Mouse (Mus musculus) brain, embryonic 18.5 days (tissue): ENCODE measurements around the gene Qdpr.

Experiments
- DNase-seq: peaks from one replicate; pipeline ENCODE4 v3.0.0-alpha.2; 2012; ENCODE audit warnings: low read depth, low spot score

Gene Qdpr

GRCm38 (mm10) chr5:45449831-45450716 lies at the start of gene Qdpr:
Gene Qdpr, minus strand, starts transcription at chr5:45450236.
- peak; percentile 97 for DNase-seq

DNA sequence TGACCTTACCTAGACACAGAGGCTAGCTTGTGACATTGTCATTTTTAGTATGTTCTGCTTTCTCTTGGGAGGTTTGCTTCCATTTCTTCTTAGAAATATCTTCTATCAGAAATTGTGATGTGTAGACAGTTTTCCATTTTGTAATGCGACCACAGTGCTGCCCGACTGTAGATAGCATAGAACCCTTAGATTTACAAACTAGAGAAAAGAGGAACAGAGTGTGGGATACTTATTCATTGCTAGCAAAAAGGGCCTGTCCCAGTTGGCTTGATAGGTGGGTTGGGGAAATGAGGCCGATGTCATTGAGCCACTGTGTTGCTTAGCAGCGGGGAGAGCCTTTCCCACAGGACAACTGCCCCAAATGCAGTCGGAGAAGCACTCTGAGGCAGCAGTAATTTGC lies 47.5 kb upstream of the Qdpr start:
- no peak for DNase-seq

DNA sequence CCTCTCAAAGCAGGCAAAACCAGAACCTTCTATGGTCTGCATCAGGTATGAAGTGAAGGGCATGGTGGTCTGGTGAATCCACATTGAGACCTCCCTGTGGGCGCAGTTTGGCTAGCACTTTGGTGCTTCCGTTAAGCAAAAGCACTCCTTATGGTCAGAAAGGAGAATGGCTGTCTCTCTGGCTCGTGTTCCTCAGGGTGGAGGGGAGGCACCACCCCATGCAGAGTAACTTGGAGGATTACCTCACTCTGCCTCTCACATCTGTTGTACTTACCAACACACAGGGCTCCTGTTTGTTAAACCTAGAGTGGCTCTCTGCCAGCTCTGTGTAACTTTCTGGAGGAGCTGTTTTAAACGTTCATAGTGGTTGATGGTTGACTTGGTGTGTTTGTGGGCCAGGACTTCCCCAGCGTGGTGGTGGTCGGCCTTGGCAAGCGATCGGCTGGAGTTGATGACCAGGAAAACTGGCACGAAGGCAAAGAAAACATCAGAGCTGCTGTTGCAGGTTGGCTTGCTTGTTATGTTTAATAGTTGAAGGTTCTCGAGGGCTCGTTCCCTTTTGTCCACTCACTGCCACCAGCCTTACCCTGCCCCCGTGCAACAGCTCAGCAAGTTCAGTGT lies 47.0 kb upstream of the Qdpr start:
- no peak for DNase-seq

- no peak for DNase-seq
Observed at GRCm38 (mm10) chr5:45496479-45496878, 46.4 kb upstream of the Qdpr start.

DNA sequence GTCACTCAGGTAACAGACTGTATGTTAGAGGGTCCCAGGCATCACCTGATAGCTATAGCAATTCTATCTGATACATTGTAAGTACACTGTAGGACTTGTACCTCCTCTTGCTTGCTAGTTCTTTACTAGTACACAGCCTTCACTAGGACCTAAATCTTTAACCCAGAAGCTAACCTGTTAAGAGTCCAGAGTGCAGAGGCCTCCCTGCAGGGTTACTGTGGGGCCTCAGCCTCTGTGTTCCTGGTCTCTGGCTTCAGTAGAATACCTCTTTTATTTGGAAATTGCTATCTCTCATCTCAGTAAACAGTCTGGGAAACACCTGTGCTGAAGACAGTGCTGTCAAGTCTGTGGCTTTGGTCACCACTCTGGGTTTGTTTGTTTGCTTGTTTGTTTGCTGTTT lies 46.0 kb upstream of the Qdpr start:
- no peak for DNase-seq

GRCm38 (mm10) chr5:45495429-45495975 lies 45.5 kb upstream of the Qdpr start:
- DNase-seq, result no peak

- no peak for DNase-seq
Observed at GRCm38 (mm10) chr5:45494093-45494755, 44.2 kb upstream of the Qdpr start.

- DNase-seq, result peak; percentile 81
Observed at GRCm38 (mm10) chr5:45493191-45494092, 43.4 kb upstream of the Qdpr start, which contains the start of gene Lap3. Gene Lap3, plus strand, starts transcription at chr5:45493374.

DNA sequence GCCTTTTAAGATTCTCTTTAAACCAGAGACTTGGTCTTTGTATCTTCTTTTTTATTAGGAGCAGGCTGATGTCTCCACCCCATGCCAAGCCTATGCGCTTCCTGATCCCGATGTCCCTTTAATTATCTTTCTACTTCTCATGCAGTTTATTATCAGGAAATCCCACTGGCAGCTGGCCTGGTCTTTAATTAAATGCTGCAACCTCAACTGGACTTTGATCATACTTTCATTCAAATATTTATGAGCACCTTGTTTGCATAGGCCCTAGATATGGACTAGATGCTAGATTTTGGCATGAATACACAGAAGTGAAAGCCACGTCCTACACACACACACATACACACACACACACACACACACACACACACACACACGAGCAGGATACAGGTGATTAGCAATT lies 41.7 kb upstream of the Qdpr start:
- no peak for DNase-seq

DNA sequence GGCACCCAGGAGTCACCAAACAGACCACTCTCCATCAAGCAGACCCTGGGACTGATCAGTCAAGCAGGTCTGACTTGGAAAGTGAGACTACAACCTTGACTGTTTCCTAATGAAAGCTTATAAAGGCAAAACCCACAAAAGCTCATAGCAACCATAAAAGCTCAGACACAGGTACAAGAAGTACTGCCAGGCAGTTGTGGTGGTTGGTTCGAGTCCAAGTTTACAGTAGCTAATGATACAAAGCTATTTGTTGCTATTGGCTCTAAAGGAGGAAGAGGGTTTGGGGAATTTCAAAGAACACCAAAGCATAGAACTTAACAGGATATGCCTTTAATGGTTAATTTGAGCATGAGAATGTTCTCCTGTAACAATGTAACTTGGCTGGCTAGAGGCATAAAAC lies 33.6 kb upstream of the Qdpr start:
- DNase-seq, result no peak

DNA sequence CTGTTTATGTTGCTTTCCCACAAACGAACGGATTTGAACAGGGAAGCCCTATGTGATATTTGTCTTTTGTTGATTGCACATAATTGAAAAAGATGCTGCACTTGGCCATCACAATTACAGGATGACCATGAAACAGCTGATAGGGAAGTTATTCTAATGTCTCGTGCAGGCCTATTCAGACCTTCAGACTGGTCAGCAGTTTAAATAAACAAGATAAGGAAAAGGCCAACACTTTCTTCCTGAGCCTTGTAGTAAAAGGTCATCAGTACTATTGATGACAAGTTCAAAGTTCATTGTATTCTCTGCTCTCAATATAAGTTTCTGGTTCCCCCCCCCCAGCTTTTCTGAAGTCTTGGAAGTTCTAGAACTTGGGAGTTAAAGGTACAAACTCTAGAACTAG lies 32.6 kb upstream of the Qdpr start:
- no peak for DNase-seq

DNA sequence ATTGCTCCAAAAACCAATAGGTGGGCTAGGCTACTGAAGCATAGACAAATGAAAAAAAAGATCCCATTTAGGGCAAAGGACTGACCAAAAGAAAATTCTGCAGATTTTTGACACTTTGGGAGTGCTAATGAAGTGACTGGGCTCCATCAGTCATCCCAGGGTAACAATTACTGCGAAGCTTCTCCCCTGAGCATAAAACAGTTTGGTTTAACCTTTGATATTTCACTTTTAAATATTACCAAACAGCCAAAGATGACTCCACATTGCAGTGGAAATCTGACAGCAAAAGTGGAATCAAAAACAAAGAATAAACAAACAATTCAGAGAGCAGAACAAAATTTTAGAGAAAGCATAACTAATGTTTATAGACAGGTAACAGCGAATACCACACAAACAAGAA lies 31.1 kb upstream of the Qdpr start:
- DNase-seq, result no peak

GRCm38 (mm10) chr5:45480066-45480465 lies 30.0 kb upstream of the Qdpr start:
- no peak for DNase-seq

DNA sequence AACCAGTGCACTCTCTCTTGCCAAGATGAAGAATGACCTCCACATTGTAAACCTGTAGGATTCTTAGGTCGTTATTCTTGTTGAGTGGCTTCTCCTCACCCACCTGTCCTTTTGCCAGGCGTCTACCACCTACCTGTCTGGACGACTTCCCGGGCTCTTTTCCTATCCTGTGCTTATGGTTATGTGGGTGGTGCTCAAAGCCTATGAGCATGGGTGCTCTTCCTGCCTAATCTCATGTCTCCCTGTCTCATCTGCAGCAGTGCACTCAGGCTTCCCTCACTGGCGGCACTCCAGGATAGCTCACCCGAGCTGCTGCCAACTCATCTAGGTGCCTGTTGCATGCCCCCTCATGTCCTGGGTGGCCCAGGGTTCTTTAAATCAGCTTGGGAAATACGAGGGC lies 27.6 kb upstream of the Qdpr start:
- no peak for DNase-seq

- DNase-seq, result no peak
Observed at GRCm38 (mm10) chr5:45476288-45476687, 26.3 kb upstream of the Qdpr start.

DNA sequence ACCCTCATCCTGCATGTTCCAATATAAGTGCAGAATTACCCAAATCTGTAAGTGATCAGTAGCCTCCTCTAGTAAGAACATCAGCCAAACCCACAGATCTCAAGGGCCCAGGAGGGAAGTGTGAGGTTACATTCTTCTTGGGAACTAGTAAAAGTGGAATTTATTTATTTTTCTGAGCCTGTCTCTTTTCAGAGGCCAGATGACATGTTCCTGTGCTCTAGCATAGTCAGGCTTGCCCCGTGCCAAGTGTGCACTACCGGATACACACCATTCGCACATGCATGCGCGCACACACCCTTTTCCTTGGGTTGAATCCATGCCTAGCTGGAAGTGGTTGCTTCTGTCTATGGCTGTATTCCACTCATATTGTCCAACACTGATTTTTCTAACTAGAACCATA lies 25.7 kb upstream of the Qdpr start:
- no peak for DNase-seq

GRCm38 (mm10) chr5:45474758-45475157 lies 24.7 kb upstream of the Qdpr start:
- no peak for DNase-seq

GRCm38 (mm10) chr5:45474215-45474614 lies 24.2 kb upstream of the Qdpr start:
- DNase-seq, result peak; percentile 51

DNA sequence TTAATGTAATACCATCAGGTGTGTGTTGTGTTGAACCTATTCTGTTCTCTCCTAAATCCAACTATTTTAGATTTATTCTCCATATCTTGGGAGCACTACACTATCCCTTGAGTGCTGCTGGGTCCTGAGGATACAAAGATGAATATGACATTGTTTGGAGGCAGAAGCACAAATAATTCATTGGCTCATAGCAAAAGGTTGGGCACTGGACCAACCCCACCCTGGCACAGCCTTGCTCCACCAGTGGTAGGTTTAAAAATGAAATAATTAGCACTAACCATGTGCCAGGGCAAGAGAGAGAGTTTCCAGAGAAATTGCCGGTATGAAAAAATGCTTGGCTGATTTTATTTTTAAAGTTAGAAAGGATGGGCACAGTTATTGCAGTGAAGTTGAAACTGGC lies 23.5 kb upstream of the Qdpr start:
- DNase-seq, result no peak

DNA sequence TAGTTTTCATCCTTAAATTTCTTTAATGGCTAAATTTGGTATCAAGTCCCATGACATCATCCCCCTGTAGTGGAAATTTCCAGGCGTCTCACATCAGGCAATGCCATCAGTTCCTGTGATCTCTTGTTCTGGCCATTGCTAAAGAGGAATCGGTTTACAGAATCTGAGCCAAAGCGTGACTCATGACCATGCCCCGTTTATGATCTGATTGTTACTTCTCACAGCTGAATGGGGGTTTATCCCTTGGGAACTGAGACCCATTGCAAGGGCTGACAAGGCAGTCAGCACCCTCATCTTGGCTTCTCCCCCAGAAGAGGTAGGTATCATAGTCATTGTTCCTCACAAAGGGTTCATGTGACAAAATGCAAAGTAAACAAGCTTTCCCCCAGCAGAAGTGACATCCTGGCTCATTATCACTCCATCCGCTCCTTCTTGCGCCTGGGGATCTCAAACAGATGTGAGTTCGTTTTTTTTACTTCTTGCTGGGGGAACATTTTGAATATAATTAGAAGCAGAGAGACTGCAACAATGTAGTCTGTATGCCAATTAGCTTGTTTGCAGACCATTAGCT lies 22.9 kb upstream of the Qdpr start:
- DNase-seq, result no peak

DNA sequence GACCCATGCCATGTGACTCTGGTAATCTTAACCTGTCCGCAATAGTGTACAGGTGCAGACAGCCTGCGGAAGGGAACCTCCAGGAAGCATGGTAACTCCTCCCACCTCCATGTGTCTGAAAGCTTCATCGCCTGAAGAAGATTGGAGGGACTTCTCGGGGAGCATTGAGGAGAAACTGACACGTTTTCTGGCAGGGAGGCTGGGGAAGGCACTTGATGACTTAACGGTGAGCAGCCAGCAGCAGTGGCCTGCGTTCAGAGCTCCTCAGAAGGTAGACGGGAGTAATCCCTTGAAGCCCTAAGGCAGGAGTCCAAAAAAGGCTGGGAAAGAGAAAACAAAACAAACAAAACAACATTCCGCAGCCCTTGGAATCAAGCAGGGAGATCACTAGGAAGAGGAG lies 4.4 kb upstream of the Qdpr start:
- no peak for DNase-seq
